Mouse (Mus musculus): ENCODE measurements around the gene Wfikkn1.

Wfikkn1 gene

GRCm38 (mm10) chr17:25888837-25889236 is 8.2 kb upstream of the Wfikkn1 start:
- in situ Hi-C loops (cut with MboI; ENCODE audit: low pct_unique_long_range_greater_than_20kb in 1 of 2, low sequenced_read_pairs in 2 of 2, unreplicated experiment in 1 of 2): no loop called here

- in situ Hi-C loops (cut with MboI; ENCODE audit: low pct_unique_long_range_greater_than_20kb in 1 of 2, low sequenced_read_pairs in 2 of 2, unreplicated experiment in 1 of 2): no loop called here
Measured at GRCm38 (mm10) chr17:25887467-25887866, 6.8 kb upstream of the Wfikkn1 start.

- in situ Hi-C loops (cut with MboI; ENCODE audit: low pct_unique_long_range_greater_than_20kb in 1 of 2, low sequenced_read_pairs in 2 of 2, unreplicated experiment in 1 of 2): no loop called here
Measured at GRCm38 (mm10) chr17:25886806-25887205, 6.1 kb upstream of the Wfikkn1 start.

- in situ Hi-C loops (cut with MboI; ENCODE audit: low pct_unique_long_range_greater_than_20kb in 1 of 2, low sequenced_read_pairs in 2 of 2, unreplicated experiment in 1 of 2): no loop called here
Measured at GRCm38 (mm10) chr17:25885636-25886035, 5.0 kb upstream of the Wfikkn1 start.

GRCm38 (mm10) chr17:25883824-25884223 is 3.2 kb upstream of the Wfikkn1 start:
- in situ Hi-C loops (cut with MboI; ENCODE audit: low pct_unique_long_range_greater_than_20kb in 1 of 2, low sequenced_read_pairs in 2 of 2, unreplicated experiment in 1 of 2): no loop called here

- in situ Hi-C loops (cut with MboI; ENCODE audit: low pct_unique_long_range_greater_than_20kb in 1 of 2, low sequenced_read_pairs in 2 of 2, unreplicated experiment in 1 of 2): no loop called here
Measured at GRCm38 (mm10) chr17:25883268-25883667, 2.6 kb upstream of the Wfikkn1 start.

- in situ Hi-C loops (cut with MboI; ENCODE audit: low pct_unique_long_range_greater_than_20kb in 1 of 2, low sequenced_read_pairs in 2 of 2, unreplicated experiment in 1 of 2): no loop called here
Measured at GRCm38 (mm10) chr17:25882306-25882705, 1.6 kb upstream of the Wfikkn1 start.

- in situ Hi-C loops (cut with MboI; ENCODE audit: low pct_unique_long_range_greater_than_20kb in 1 of 2, low sequenced_read_pairs in 2 of 2, unreplicated experiment in 1 of 2): no loop called here
Measured at GRCm38 (mm10) chr17:25881691-25882090, 1.0 kb upstream of the Wfikkn1 start.

GRCm38 (mm10) chr17:25880913-25881641 is 419 bp upstream of the Wfikkn1 start:
- in situ Hi-C loops (cut with MboI; ENCODE audit: low pct_unique_long_range_greater_than_20kb in 1 of 2, low sequenced_read_pairs in 2 of 2, unreplicated experiment in 1 of 2): no loop called here

- in situ Hi-C loops (cut with MboI; ENCODE audit: low pct_unique_long_range_greater_than_20kb in 1 of 2, low sequenced_read_pairs in 2 of 2, unreplicated experiment in 1 of 2): no loop called here
Measured at GRCm38 (mm10) chr17:25879750-25880149, 908 bp downstream of the Wfikkn1 start.

- in situ Hi-C loops (cut with MboI; ENCODE audit: low pct_unique_long_range_greater_than_20kb in 1 of 2, low sequenced_read_pairs in 2 of 2, unreplicated experiment in 1 of 2): no loop called here
Measured at GRCm38 (mm10) chr17:25879261-25879660, 1.4 kb downstream of the Wfikkn1 start.

- in situ Hi-C loops (cut with MboI; ENCODE audit: low pct_unique_long_range_greater_than_20kb in 1 of 2, low sequenced_read_pairs in 2 of 2, unreplicated experiment in 1 of 2): no loop called here
Measured at GRCm38 (mm10) chr17:25878611-25879180, 2.0 kb downstream of the Wfikkn1 start.

- in situ Hi-C loops (cut with MboI; ENCODE audit: low pct_unique_long_range_greater_than_20kb in 1 of 2, low sequenced_read_pairs in 2 of 2, unreplicated experiment in 1 of 2): no loop called here
Measured at GRCm38 (mm10) chr17:25877741-25878610, 2.7 kb downstream of the Wfikkn1 start.

GRCm38 (mm10) chr17:25877025-25877424 is 3.6 kb downstream of the Wfikkn1 start:
- in situ Hi-C loops (cut with MboI; ENCODE audit: low pct_unique_long_range_greater_than_20kb in 1 of 2, low sequenced_read_pairs in 2 of 2, unreplicated experiment in 1 of 2): no loop called here

- in situ Hi-C loops (cut with MboI; ENCODE audit: low pct_unique_long_range_greater_than_20kb in 1 of 2, low sequenced_read_pairs in 2 of 2, unreplicated experiment in 1 of 2): no loop called here
Measured at GRCm38 (mm10) chr17:25876347-25876915, 4.2 kb downstream of the Wfikkn1 start.

- in situ Hi-C loops (cut with MboI; ENCODE audit: low pct_unique_long_range_greater_than_20kb in 1 of 2, low sequenced_read_pairs in 2 of 2, unreplicated experiment in 1 of 2): no loop called here
Measured at GRCm38 (mm10) chr17:25875171-25876136, 5.2 kb downstream of the Wfikkn1 start.

GRCm38 (mm10) chr17:25874721-25875170 is 5.9 kb downstream of the Wfikkn1 start, which contains the start of gene Mettl26:
TSS of gene Mettl26 (plus strand) at chr17:25875074.
- in situ Hi-C loops (cut with MboI; ENCODE audit: low pct_unique_long_range_greater_than_20kb in 1 of 2, low sequenced_read_pairs in 2 of 2, unreplicated experiment in 1 of 2): no loop called here
